Mouse (Mus musculus) adrenal gland, postnatal 36 days (tissue): ENCODE data around the gene Wdr43. TPM values are rescaled to one million over a fixed set of nuclear protein-coding genes. Genes with fewer than 3 reads are reported as not detected.
A peak's percentile ranks its signal among the peaks of the same experiment; 100 is the strongest.
"Not testable (repeated sequence)": the region's sequence is repeated elsewhere in the genome, so short reads cannot be mapped to it uniquely, and the experiment has no call there.

ENCODE experiments used
- DNase-seq, 2 experiments: peaks; one replicate each; pipeline ENCODE4 v3.0.0; 2021; ENCODE audit warnings: mixed read lengths in 1 of 2
- long read RNA-seq, 2 experiments: library from polyadenylated mRNA; stranded (forward); transcript quantifications; one replicate each; pipeline ENCODE4 v2.0.0; 2021; ENCODE audit warnings: borderline sequencing depth in 2 of 2
- total RNA-seq, 2 experiments: library from RNA; stranded (reverse); gene quantifications; 2 replicates each; pipeline ENCODE4 v1.2.3; 2021

The Wdr43 gene
- 100 to 1,000 TPM in 1 of 2 experiments, 10 to 100 TPM in 1; 52.1 to 107 TPM for total RNA-seq
- long read RNA-seq, experiment 1, transcript Wdr43-201 (18 exons, 3,450 nt): major isoform, 34 of 52 reads
- long read RNA-seq, experiment 1, partial matches to known transcripts: 12 of 52 reads
- long read RNA-seq, experiment 1, other reads (novel, unspliced or antisense): 6 of 52 reads
- long read RNA-seq, experiment 2, transcript Wdr43-201 (18 exons, 3,450 nt): major isoform, 16 of 18 reads
- long read RNA-seq, experiment 2, partial matches to known transcripts: 0 of 18 reads
- long read RNA-seq, experiment 2, other reads (novel, unspliced or antisense): 2 of 18 reads

- DNase-seq: peak; percentile 98 to 99
Measured at GRCm38 (mm10) chr17:71615638-71616318, at the start of gene Wdr43. Gene Wdr43, plus strand, starts transcription at chr17:71615895.

GRCm38 (mm10) chr17:71579176-71579705, 36.5 kb upstream of the Wdr43 start:
- DNase-seq: no peak

- peak in 1 of 2 experiments; percentile 54 for DNase-seq
Measured at GRCm38 (mm10) chr17:71597881-71598658, 17.6 kb upstream of the Wdr43 start.

GRCm38 (mm10) chr17:71598659-71599554, 16.8 kb upstream of the Wdr43 start:
- DNase-seq: peak; percentile 93 to 94

GRCm38 (mm10) chr17:71616319-71617032, 781 bp downstream of the Wdr43 start:
- DNase-seq: peak; percentile 24 to 33

- DNase-seq: peak; percentile 18 to 23
Measured at GRCm38 (mm10) chr17:71617033-71617362, 1.3 kb downstream of the Wdr43 start.

- no peak for DNase-seq
Measured at GRCm38 (mm10) chr17:71617974-71618373, 2.3 kb downstream of the Wdr43 start.

GRCm38 (mm10) chr17:71631806-71632205, 16.1 kb downstream of the Wdr43 start:
- DNase-seq: no peak

- DNase-seq: no peak
Measured at GRCm38 (mm10) chr17:71633350-71633749, 17.7 kb downstream of the Wdr43 start.

GRCm38 (mm10) chr17:71636786-71637185, 21.1 kb downstream of the Wdr43 start:
- DNase-seq: no peak

GRCm38 (mm10) chr17:71637750-71638265, 22.1 kb downstream of the Wdr43 start:
- peak; percentile 27 to 58 for DNase-seq

GRCm38 (mm10) chr17:71639056-71639455, 23.4 kb downstream of the Wdr43 start:
- DNase-seq: not testable (repeated sequence)

GRCm38 (mm10) chr17:71640421-71641085, 24.9 kb downstream of the Wdr43 start:
- DNase-seq: no peak

GRCm38 (mm10) chr17:71642190-71642589, 26.5 kb downstream of the Wdr43 start:
- DNase-seq: no peak

- no peak for DNase-seq
Measured at GRCm38 (mm10) chr17:71650011-71650410, 34.3 kb downstream of the Wdr43 start.

- no peak for DNase-seq
Measured at GRCm38 (mm10) chr17:71652495-71652894, 36.8 kb downstream of the Wdr43 start.

- DNase-seq: no peak
Measured at GRCm38 (mm10) chr17:71652934-71653333, 37.2 kb downstream of the Wdr43 start.

GRCm38 (mm10) chr17:71657521-71657920, 41.8 kb downstream of the Wdr43 start:
- DNase-seq: no peak

- no peak for DNase-seq
Measured at GRCm38 (mm10) chr17:71658666-71659065, 43.0 kb downstream of the Wdr43 start.

GRCm38 (mm10) chr17:71660390-71660789, 44.7 kb downstream of the Wdr43 start:
- DNase-seq: no peak
